In genomic region chr17:56507161-56508068, GRCm38 (mm10) we compare ENCODE assay signal across 8 mouse cellular contexts. TPM values are rescaled to one million over a fixed set of nuclear protein-coding genes. Genes with fewer than 3 reads are reported as not detected.
DNase-seq lines count a peak whose midpoint lies in the region; ATAC-seq lines count a peak whose summit lies in the region.

No protein-coding gene starts in this region.

- whole genome bisulfite sequencing in forebrain, embryonic 14.5 days: under 1% methylated on average over 42 of the region's 42 CpGs
- 1% methylated on average over 41 of the region's 42 CpGs for WGBS in neural tube, embryonic 15.5 days

- no peaks in the 10 kb centered on the region for H3K36me3 ChIP-seq in forebrain, embryonic 14.5 days (ENCODE audit: control insufficient read depth, insufficient read depth, low read length)
- H3K36me3 ChIP-seq in neural tube, embryonic 15.5 days: no peaks in the 10 kb centered on the region

- H3K27ac ChIP-seq in forebrain, embryonic 14.5 days (ENCODE audit: low read depth, low read length): peak overlapping the region; percentile 95
- peak overlapping the region; percentile 95 for H3K27ac ChIP-seq in neural tube, embryonic 15.5 days (replicated peaks)

- H3K4me2 ChIP-seq in forebrain, embryonic 14.5 days (ENCODE audit: low read length): peak overlapping the region; percentile 81
- peak overlapping the region; percentile 95 for H3K4me2 ChIP-seq in neural tube, embryonic 15.5 days

- peak overlapping the region; percentile 82 for H3K9ac ChIP-seq in forebrain, embryonic 14.5 days (ENCODE audit: low read length)
- H3K9ac ChIP-seq in neural tube, embryonic 15.5 days (replicated peaks): peak overlapping the region; percentile 83

- ATAC-seq in forebrain, embryonic 14.5 days: peak; percentile 88
- ATAC-seq in neural tube, embryonic 15.5 days (ENCODE audit: low FRiP score): peak; percentile 94

- no peaks in the 10 kb centered on the region for H3K9me3 ChIP-seq in forebrain, embryonic 14.5 days (replicated peaks; ENCODE audit: control insufficient read depth, low read length)
- no peaks in the 10 kb centered on the region for H3K9me3 ChIP-seq in neural tube, embryonic 15.5 days (replicated peaks)

- intact Hi-C loops in heart, postnatal 14 days (cut with DNase I): no loop called here

- H3K27me3 ChIP-seq in forebrain, embryonic 14.5 days (replicated peaks; ENCODE audit: control insufficient read depth, insufficient read depth, low read length): 0 out of 2 replicates have a peak, but pooled peaks cover 7% of the 10 kb centered on the region
- H3K27me3 ChIP-seq in neural tube, embryonic 15.5 days (replicated peaks): peaks cover 26% of the 10 kb centered on the region

- peak; percentile 96 for DNase-seq in ES-CJ7 (ENCODE audit: low read depth, low spot score)
- DNase-seq in cerebellum, adult 11 months: peak; percentile 97
- peak; percentile 99 for DNase-seq in forebrain, embryonic 14.5 days (ENCODE audit: low spot score)
- DNase-seq in heart, postnatal 14 days: peak; percentile 91 to 94
- DNase-seq in layer of hippocampus, adult 11-12 months (ENCODE audit: low spot score): peak; percentile 98
- DNase-seq in lung, adult 18-20 months: peak; percentile 95 to 96
- peak; percentile 92 for DNase-seq in testis, postnatal 14 days (ENCODE audit: low spot score)

- peak overlapping the region; percentile 43 for H3K4me3 ChIP-seq in forebrain, embryonic 14.5 days (ENCODE audit: low read depth, low read length)
- peak overlapping the region; percentile 58 for H3K4me3 ChIP-seq in neural tube, embryonic 15.5 days (replicated peaks)

- H3K4me1 ChIP-seq in forebrain, embryonic 14.5 days (ENCODE audit: control insufficient read depth, insufficient read depth, low read length): peaks cover 39% of the 10 kb centered on the region
- H3K4me1 ChIP-seq in neural tube, embryonic 15.5 days: peaks cover 47% of the 10 kb centered on the region

RNA-seq across cellular contexts. Expression of gene Znrf4, which starts 4.8 kb away (rescaled TPM):
- polyA plus RNA-seq in forebrain, embryonic 14.5 days (2014; fragmentation: Nextera tagmentation; extraction: Ambion mirVana): 0.14 TPM in 1 of 2 replicates, not detected in the other
- not detected for total RNA-seq in heart, postnatal 14 days (2021)
- not detected in 2 replicates for polyA plus RNA-seq in neural tube, embryonic 15.5 days (2015; fragmentation: Nextera tagmentation; extraction: Ambion mirVana)

RNA-seq across cellular contexts. Expression of gene Ptprs, which starts 31.1 kb away (rescaled TPM):
- 248 and 319 TPM in 2 replicates for polyA plus RNA-seq in forebrain, embryonic 14.5 days (2014; fragmentation: Nextera tagmentation; extraction: Ambion mirVana)
- total RNA-seq in heart, postnatal 14 days (2021): 10 to 100 TPM; 60.3 to 64.8 TPM
- polyA plus RNA-seq in neural tube, embryonic 15.5 days (2015; fragmentation: Nextera tagmentation; extraction: Ambion mirVana): 206 and 247 TPM in 2 replicates

RNA-seq across cellular contexts. Expression of gene Gm20219, which starts 46.8 kb away (rescaled TPM):
- polyA plus RNA-seq in forebrain, embryonic 14.5 days (2014; fragmentation: Nextera tagmentation; extraction: Ambion mirVana): 0.36 and 0.57 TPM in 2 replicates
- under 1 TPM; 0.43 to 0.51 TPM for total RNA-seq in heart, postnatal 14 days (2021)
- polyA plus RNA-seq in neural tube, embryonic 15.5 days (2015; fragmentation: Nextera tagmentation; extraction: Ambion mirVana): 0.95 and 1.4 TPM in 2 replicates

Comparison
In these comparisons a context has a peak if more than half of its experiments do, and no peak if none do; other contexts are left out.
1. Peak in every context shown above with its lines: DNase-seq, ATAC-seq, H3K4me3 ChIP-seq and H3K27ac ChIP-seq.